Mouse (Mus musculus): Measurements from ENCODE around the gene Adam11. TPM values are rescaled to one million over a fixed set of nuclear protein-coding genes. Genes with fewer than 3 reads are reported as not detected.
"Not testable (repeated sequence)": the region's sequence is repeated elsewhere in the genome, so short reads cannot be mapped to it uniquely, and the experiment has no call there.

The Adam11 gene
- total RNA-seq (2022): 100 to 1,000 TPM; 117 to 126 (median 123) TPM

- no peak for DNase-seq (ENCODE audit: low spot score in 2 of 2)
These were observed at the start of gene Adam11 for GRCm38 (mm10) chr11:102761309-102762210. Gene Adam11 (plus strand): TSS chr11:102761439.

- no peak for DNase-seq (ENCODE audit: low spot score in 2 of 2)
These were observed 48.8 kb upstream of the Adam11 start for GRCm38 (mm10) chr11:102712411-102712810.

GRCm38 (mm10) chr11:102714578-102714977 lies 46.7 kb upstream of the Adam11 start:
- DNase-seq (ENCODE audit: low spot score in 2 of 2): not testable (repeated sequence)

GRCm38 (mm10) chr11:102716135-102716534 lies 45.1 kb upstream of the Adam11 start:
- no peak for DNase-seq (ENCODE audit: low spot score in 2 of 2)

GRCm38 (mm10) chr11:102725574-102725973 lies 35.7 kb upstream of the Adam11 start:
- DNase-seq (ENCODE audit: low spot score in 2 of 2): no peak

- DNase-seq (ENCODE audit: low spot score in 2 of 2): no peak
These were observed 32.6 kb upstream of the Adam11 start for GRCm38 (mm10) chr11:102728614-102729013.

- DNase-seq (ENCODE audit: low spot score in 2 of 2): no peak
These were observed 31.4 kb upstream of the Adam11 start for GRCm38 (mm10) chr11:102729835-102730234.

- no peak for DNase-seq (ENCODE audit: low spot score in 2 of 2)
These were observed 29.9 kb upstream of the Adam11 start for GRCm38 (mm10) chr11:102731366-102731765.

GRCm38 (mm10) chr11:102733146-102733545 lies 28.1 kb upstream of the Adam11 start:
- no peak for DNase-seq (ENCODE audit: low spot score in 2 of 2)

GRCm38 (mm10) chr11:102734961-102735360 lies 26.3 kb upstream of the Adam11 start:
- DNase-seq (ENCODE audit: low spot score in 2 of 2): no peak

GRCm38 (mm10) chr11:102738046-102738445 lies 23.2 kb upstream of the Adam11 start:
- no peak for DNase-seq (ENCODE audit: low spot score in 2 of 2)

GRCm38 (mm10) chr11:102739278-102739966 lies 21.8 kb upstream of the Adam11 start:
- DNase-seq (ENCODE audit: low spot score in 2 of 2): peak in 1 of 2 experiments; percentile 75

- DNase-seq (ENCODE audit: low spot score in 2 of 2): no peak
These were observed 20.6 kb upstream of the Adam11 start for GRCm38 (mm10) chr11:102740634-102741033.

- DNase-seq (ENCODE audit: low spot score in 2 of 2): no peak
These were observed 19.9 kb upstream of the Adam11 start for GRCm38 (mm10) chr11:102741129-102741950.

- no peak for DNase-seq (ENCODE audit: low spot score in 2 of 2)
These were observed 19.2 kb upstream of the Adam11 start for GRCm38 (mm10) chr11:102742066-102742465.

- no peak for DNase-seq (ENCODE audit: low spot score in 2 of 2)
These were observed 18.4 kb upstream of the Adam11 start for GRCm38 (mm10) chr11:102742843-102743242.

- DNase-seq (ENCODE audit: low spot score in 2 of 2): no peak
These were observed 16.5 kb upstream of the Adam11 start for GRCm38 (mm10) chr11:102744746-102745145.

- DNase-seq (ENCODE audit: low spot score in 2 of 2): no peak
These were observed 13.4 kb upstream of the Adam11 start for GRCm38 (mm10) chr11:102747866-102748265.

- no peak for DNase-seq (ENCODE audit: low spot score in 2 of 2)
These were observed 12.9 kb upstream of the Adam11 start for GRCm38 (mm10) chr11:102748381-102748780.

GRCm38 (mm10) chr11:102749712-102750111 lies 11.5 kb upstream of the Adam11 start:
- no peak for DNase-seq (ENCODE audit: low spot score in 2 of 2)

GRCm38 (mm10) chr11:102752896-102753590 lies 8.2 kb upstream of the Adam11 start:
- no peak for DNase-seq (ENCODE audit: low spot score in 2 of 2)
